In the genomic region with DNA sequence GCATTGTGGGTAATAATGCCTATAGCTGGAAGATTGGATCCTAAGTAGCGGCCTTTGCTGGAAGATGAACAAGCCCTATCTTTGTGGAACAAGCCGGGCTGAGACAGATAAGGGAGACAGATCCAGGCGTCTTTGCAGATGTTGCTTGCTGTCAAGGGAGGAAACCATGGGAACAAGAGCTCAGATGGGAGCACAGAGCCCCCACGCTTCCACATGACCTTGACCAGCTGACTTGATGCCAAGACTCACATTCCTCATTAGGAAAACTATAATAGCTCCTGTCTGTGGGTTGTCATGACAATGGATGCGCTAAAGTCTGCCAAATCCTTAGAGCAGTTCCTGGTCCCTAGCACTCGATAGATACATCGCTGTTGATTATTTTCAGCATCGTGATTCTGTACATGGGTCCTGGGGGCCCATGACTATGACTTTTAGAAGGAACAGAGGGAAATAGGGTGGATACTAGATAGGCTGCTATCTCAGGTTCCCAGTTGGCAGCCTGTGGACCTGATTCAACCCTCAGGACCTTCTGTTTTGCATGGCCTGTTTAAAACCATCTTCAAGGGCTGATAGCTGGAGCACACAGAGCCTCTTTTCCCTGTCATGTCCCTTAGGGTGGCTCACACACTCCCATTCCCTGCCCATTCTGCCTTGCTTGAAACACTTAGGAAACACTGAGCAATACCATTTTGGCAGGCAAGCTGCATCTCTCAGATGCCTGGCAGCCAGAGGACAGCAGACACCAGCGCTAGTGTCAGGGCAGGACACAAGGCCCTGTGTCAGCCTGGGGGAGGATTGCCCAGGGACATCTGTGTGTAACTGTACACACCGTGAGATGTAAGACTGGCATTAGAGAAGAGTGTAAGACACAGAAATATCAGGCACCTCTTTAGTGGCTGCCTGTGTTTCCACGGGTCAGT, we compare ENCODE assay signal across 10 mouse cellular contexts. TPM values are rescaled to one million over a fixed set of nuclear protein-coding genes. Genes with fewer than 3 reads are reported as not detected.
DNase-seq lines count a peak whose midpoint lies in the region; ATAC-seq and TF ChIP-seq lines count a peak whose summit lies in the region.
"Had no signal": no experiment of that assay in that cellular context is flagged by ENCODE, and none has a peak within 500 bp of the region (broad histone marks: within the 10 kb centered on the region; RNA-seq: fewer than 3 reads in every experiment).

No protein-coding gene starts in this region.

- no peak for TF ChIP-seq CTCF in heart, postnatal 0 days (IDR thresholded peaks at IDR 0.05; ENCODE audit: low read depth)
- TF ChIP-seq CTCF in hindbrain, postnatal 0 days (IDR thresholded peaks at IDR 0.05; ENCODE audit: low read depth) = no peak

- no peaks in the 10 kb centered on the region for H3K9me3 ChIP-seq in heart, postnatal 0 days (replicated peaks; ENCODE audit: control insufficient read depth, low read length)
- H3K9me3 ChIP-seq in heart, embryonic 11.5 days (replicated peaks; ENCODE audit: control insufficient read depth, low read length) = no peaks in the 10 kb centered on the region
- no peaks in the 10 kb centered on the region for H3K9me3 ChIP-seq in hindbrain, postnatal 0 days (ENCODE audit: low read length)
- H3K9me3 ChIP-seq in midbrain, embryonic 15.5 days = no peaks in the 10 kb centered on the region

- H3K4me2 ChIP-seq in heart, postnatal 0 days (ENCODE audit: low read depth, low read length) = no peak overlapping the region
- H3K4me2 ChIP-seq in heart, embryonic 11.5 days = no peak overlapping the region
- H3K4me2 ChIP-seq in hindbrain, postnatal 0 days (ENCODE audit: low read depth, low read length) = no peak overlapping the region
- H3K4me2 ChIP-seq in midbrain, embryonic 15.5 days = no peak overlapping the region
- H3K4me2 ChIP-seq: lung, embryonic 14.5 days had no signal

- WGBS in heart, postnatal 0 days = 40% methylated on average over 11 of the region's 11 CpGs
- WGBS in heart, embryonic 11.5 days (ENCODE audit: insufficient replicate concordance) = 60% methylated on average over 11 of the region's 11 CpGs
- 29% methylated on average over 11 of the region's 11 CpGs for WGBS in hindbrain, postnatal 0 days
- 55% methylated on average over 11 of the region's 11 CpGs for WGBS in midbrain, embryonic 15.5 days

- no peak for TF ChIP-seq EP300 in heart, postnatal 0 days (IDR thresholded peaks at IDR 0.05; ENCODE audit: low read depth)

- ATAC-seq in heart, postnatal 0 days (ENCODE audit: insufficient read depth, low read depth) = peak; percentile 42; the same call in 1 of the 2 replicates
- ATAC-seq in heart, embryonic 11.5 days (replicated peaks; ENCODE audit: insufficient number of reproducible peaks, low FRiP score, low TSS enrichment) = no peak
- peak; percentile 77 for ATAC-seq in hindbrain, postnatal 0 days
- peak; percentile 42; the same call in 1 of the 2 replicates for ATAC-seq in midbrain, embryonic 15.5 days (replicated peaks)
- no peak for ATAC-seq in monocyte, adult 5-6 weeks (replicated peaks; ENCODE audit: insufficient number of reproducible peaks, low FRiP score, low TSS enrichment, poor library complexity, severe bottlenecking)

- H3K4me1 ChIP-seq in heart, postnatal 0 days (ENCODE audit: control insufficient read depth, insufficient read depth) = peaks cover 10% of the 10 kb centered on the region
- peaks cover 3% of the 10 kb centered on the region; the same call in 1 of the 2 replicates for H3K4me1 ChIP-seq in heart, embryonic 11.5 days (ENCODE audit: control insufficient read depth, insufficient read depth, low read length)
- H3K4me1 ChIP-seq in hindbrain, postnatal 0 days (ENCODE audit: insufficient read depth, low read length) = peaks cover 9% of the 10 kb centered on the region; the same call in 1 of the 2 replicates
- H3K4me1 ChIP-seq in midbrain, embryonic 15.5 days = peaks cover 15% of the 10 kb centered on the region

- no peak overlapping the region for H3K9ac ChIP-seq in heart, postnatal 0 days (replicated peaks; ENCODE audit: low read depth, low read length)
- H3K9ac ChIP-seq in heart, embryonic 11.5 days (ENCODE audit: low read depth, low read length) = no peak overlapping the region
- 0 out of 2 replicates have a peak overlapping the region, but pooled peaks have one; percentile 9 for H3K9ac ChIP-seq in hindbrain, postnatal 0 days (replicated peaks; ENCODE audit: low read length)
- no peak overlapping the region for H3K9ac ChIP-seq in midbrain, embryonic 15.5 days
- H3K9ac ChIP-seq: lung, embryonic 14.5 days had no signal

- peak overlapping the region; percentile 40; the same call in 1 of the 2 replicates for H3K27ac ChIP-seq in heart, postnatal 0 days (ENCODE audit: low read depth)
- no peak overlapping the region for H3K27ac ChIP-seq in heart, embryonic 11.5 days (ENCODE audit: low read depth, low read length)
- H3K27ac ChIP-seq in hindbrain, postnatal 0 days = peak overlapping the region; percentile 76
- H3K27ac ChIP-seq in midbrain, embryonic 15.5 days = peak overlapping the region; percentile 68

- no peaks in the 10 kb centered on the region for H3K27me3 ChIP-seq in heart, postnatal 0 days (ENCODE audit: control insufficient read depth, insufficient read depth, low read length)
- no peaks in the 10 kb centered on the region; the same call in 1 of the 2 replicates for H3K27me3 ChIP-seq in heart, embryonic 11.5 days (ENCODE audit: control insufficient read depth, insufficient read depth, low read length)
- H3K27me3 ChIP-seq in hindbrain, postnatal 0 days (ENCODE audit: insufficient read depth, low read length) = no peaks in the 10 kb centered on the region
- no peaks in the 10 kb centered on the region for H3K27me3 ChIP-seq in midbrain, embryonic 15.5 days (replicated peaks)

- peak; percentile 44 for DNase-seq in heart, postnatal 0 days (ENCODE audit: low spot score)
- peak; percentile 85 for DNase-seq in brain, adult 2 months (ENCODE audit: low read depth, low spot score)
- peak; percentile 72 for DNase-seq in hindbrain, postnatal 0 days (ENCODE audit: low spot score)
- no peak for DNase-seq in lung, postnatal 36 days
- DNase-seq in lung, postnatal 4 days = no peak
- DNase-seq: cerebellum, adult 9-11 months; lung, embryonic 14.5 days had no signal

- no peak overlapping the region for H3K4me3 ChIP-seq in heart, postnatal 0 days (ENCODE audit: low read depth, low read length)
- no peak overlapping the region for H3K4me3 ChIP-seq in heart, embryonic 11.5 days (ENCODE audit: low read depth, low read length)
- H3K4me3 ChIP-seq in hindbrain, postnatal 0 days (ENCODE audit: low read length) = no peak overlapping the region
- H3K4me3 ChIP-seq in midbrain, embryonic 15.5 days = no peak overlapping the region

- no peaks in the 10 kb centered on the region for H3K36me3 ChIP-seq in heart, postnatal 0 days (replicated peaks; ENCODE audit: control insufficient read depth, insufficient read depth, low read length)
- H3K36me3 ChIP-seq in heart, embryonic 11.5 days (ENCODE audit: control insufficient read depth, insufficient read depth, low read length) = no peaks in the 10 kb centered on the region
- H3K36me3 ChIP-seq in hindbrain, postnatal 0 days (ENCODE audit: insufficient read depth, low read length) = no peaks in the 10 kb centered on the region
- H3K36me3 ChIP-seq in midbrain, embryonic 15.5 days (replicated peaks) = no peaks in the 10 kb centered on the region

RNA-seq across cellular contexts. Expression of gene Xkr8, which starts 11.9 kb away (rescaled TPM):
- total RNA-seq in heart, postnatal 0 days (2014; rRNA removed; ENCODE audit: low replicate concordance) = 0.53 and 0.54 TPM in 2 replicates
- polyA plus RNA-seq in heart, postnatal 0 days (2015; fragmentation: Nextera tagmentation; extraction: Ambion mirVana) = 2.1 and 3.0 TPM in 2 replicates
- polyA plus RNA-seq in heart, embryonic 11.5 days (2014; fragmentation: Nextera tagmentation; extraction: Ambion mirVana) = 6.1 and 7.2 TPM in 2 replicates
- 5.6 and 6.2 TPM in 2 replicates for total RNA-seq in hindbrain, postnatal 0 days (2014; rRNA removed)
- 5.0 and 7.3 TPM in 2 replicates for polyA plus RNA-seq in hindbrain, postnatal 0 days (2015; fragmentation: Nextera tagmentation; extraction: Ambion mirVana)
- 4.0 and 5.4 TPM in 2 replicates for polyA plus RNA-seq in midbrain, embryonic 15.5 days (2015; fragmentation: Nextera tagmentation; extraction: Ambion mirVana)
- total RNA-seq in monocyte, adult 5-6 weeks (2017) = 3.8 to 7.9 TPM (median 4.4 TPM) in 3 replicates

RNA-seq across cellular contexts. Expression of gene Smpdl3b, which starts 12.8 kb away (rescaled TPM):
- 0.11 and 2.6 TPM in 2 replicates for total RNA-seq in heart, postnatal 0 days (2014; rRNA removed; ENCODE audit: low replicate concordance)
- 1.7 TPM in 2 replicates for polyA plus RNA-seq in heart, postnatal 0 days (2015; fragmentation: Nextera tagmentation; extraction: Ambion mirVana)
- 6.3 and 8.6 TPM in 2 replicates for polyA plus RNA-seq in heart, embryonic 11.5 days (2014; fragmentation: Nextera tagmentation; extraction: Ambion mirVana)
- 0.47 and 1.0 TPM in 2 replicates for total RNA-seq in hindbrain, postnatal 0 days (2014; rRNA removed)
- 0.98 and 1.4 TPM in 2 replicates for polyA plus RNA-seq in hindbrain, postnatal 0 days (2015; fragmentation: Nextera tagmentation; extraction: Ambion mirVana)
- polyA plus RNA-seq in midbrain, embryonic 15.5 days (2015; fragmentation: Nextera tagmentation; extraction: Ambion mirVana) = 0.79 and 1.0 TPM in 2 replicates
- 108 to 191 TPM (median 160 TPM) in 3 replicates for total RNA-seq in monocyte, adult 5-6 weeks (2017)

RNA-seq across cellular contexts. Expression of gene Rpa2, which starts 23.9 kb away (rescaled TPM):
- 26.1 and 56.1 TPM in 2 replicates for total RNA-seq in heart, postnatal 0 days (2014; rRNA removed; ENCODE audit: low replicate concordance)
- polyA plus RNA-seq in heart, postnatal 0 days (2015; fragmentation: Nextera tagmentation; extraction: Ambion mirVana) = 32.0 and 35.0 TPM in 2 replicates
- 94.8 and 95.1 TPM in 2 replicates for polyA plus RNA-seq in heart, embryonic 11.5 days (2014; fragmentation: Nextera tagmentation; extraction: Ambion mirVana)
- total RNA-seq in hindbrain, postnatal 0 days (2014; rRNA removed) = 30.9 and 31.9 TPM in 2 replicates
- 37.5 and 42.4 TPM in 2 replicates for polyA plus RNA-seq in hindbrain, postnatal 0 days (2015; fragmentation: Nextera tagmentation; extraction: Ambion mirVana)
- polyA plus RNA-seq in midbrain, embryonic 15.5 days (2015; fragmentation: Nextera tagmentation; extraction: Ambion mirVana) = 32.9 and 34.5 TPM in 2 replicates
- 39.3 to 41.2 TPM (median 40.2 TPM) in 3 replicates for total RNA-seq in monocyte, adult 5-6 weeks (2017)

RNA-seq across cellular contexts. Expression of gene Themis2, which starts 51.9 kb away (rescaled TPM):
- 0.73 and 1.2 TPM in 2 replicates for total RNA-seq in heart, postnatal 0 days (2014; rRNA removed; ENCODE audit: low replicate concordance)
- polyA plus RNA-seq in heart, postnatal 0 days (2015; fragmentation: Nextera tagmentation; extraction: Ambion mirVana) = 0.78 and 1.1 TPM in 2 replicates
- polyA plus RNA-seq in heart, embryonic 11.5 days (2014; fragmentation: Nextera tagmentation; extraction: Ambion mirVana) = 0.29 and 0.59 TPM in 2 replicates
- 0.78 and 0.79 TPM in 2 replicates for total RNA-seq in hindbrain, postnatal 0 days (2014; rRNA removed)
- 0.28 and 0.35 TPM in 2 replicates for polyA plus RNA-seq in hindbrain, postnatal 0 days (2015; fragmentation: Nextera tagmentation; extraction: Ambion mirVana)
- 0.62 and 0.65 TPM in 2 replicates for polyA plus RNA-seq in midbrain, embryonic 15.5 days (2015; fragmentation: Nextera tagmentation; extraction: Ambion mirVana)
- total RNA-seq in monocyte, adult 5-6 weeks (2017) = 196 to 216 TPM (median 214 TPM) in 3 replicates

Comparison
In these comparisons a context has a peak if more than half of its experiments do, and no peak if none do; other contexts are left out.
1. ATAC-seq: peak in heart, postnatal 0 days (single experiment), hindbrain, postnatal 0 days (single experiment) and midbrain, embryonic 15.5 days (single experiment); none in heart, embryonic 11.5 days (single experiment) and monocyte, adult 5-6 weeks (single experiment).
2. DNase-seq: peak in heart, postnatal 0 days (single experiment), brain, adult 2 months (single experiment) and hindbrain, postnatal 0 days (single experiment); none in lung, postnatal 36 days (single experiment) and lung, postnatal 4 days (0 of 2).